Comparison of ENCODE assay signal across 8 mouse cellular contexts in the genomic region with DNA sequence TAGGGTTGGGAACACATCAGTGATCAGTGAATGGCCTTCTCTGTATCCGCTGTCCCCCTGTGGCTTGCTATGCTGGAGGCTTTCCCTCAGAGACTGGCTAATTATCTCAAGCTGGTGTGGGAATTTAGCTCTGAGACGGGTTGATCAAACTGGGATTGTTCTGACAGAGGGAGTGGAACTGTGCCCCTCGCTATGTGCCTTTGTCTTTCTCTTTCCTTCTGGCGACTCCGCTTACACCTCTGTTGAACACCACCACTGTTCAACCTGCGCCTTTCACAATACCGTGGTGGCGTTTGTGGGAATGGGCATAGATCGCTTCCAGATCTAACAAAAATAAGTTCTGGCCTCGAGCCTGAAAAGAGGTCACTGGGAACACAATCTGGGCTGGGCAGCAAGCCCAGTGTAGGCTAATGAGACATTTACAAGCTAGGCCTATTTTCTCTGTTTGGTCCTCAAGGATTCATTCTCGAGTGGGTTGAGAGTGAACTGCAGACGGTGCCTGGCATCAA.
DNase-seq lines count a peak whose midpoint lies in the region; ATAC-seq and TF ChIP-seq lines count a peak whose summit lies in the region.

No protein-coding gene starts in this region.

- H3K27ac ChIP-seq in liver, embryonic 16.5 days (ENCODE audit: low read length) = no peak overlapping the region
- H3K27ac ChIP-seq in gastrocnemius, adult 2 months = peak overlapping the region; percentile 75

- H3K4me3 ChIP-seq in liver, embryonic 16.5 days (ENCODE audit: low read depth, low read length) = no peak overlapping the region
- peak overlapping the region; percentile 41 for H3K4me3 ChIP-seq in gastrocnemius, adult 2 months

- ATAC-seq in liver, embryonic 16.5 days (ENCODE audit: low read depth) = 0 out of 2 replicates have a peak, but pooled peaks have one; percentile 21
- no peak for ATAC-seq in monocyte, adult 5-6 weeks (replicated peaks; ENCODE audit: insufficient number of reproducible peaks, low FRiP score, low TSS enrichment, poor library complexity, severe bottlenecking)

- H3K4me1 ChIP-seq in liver, embryonic 16.5 days (ENCODE audit: control insufficient read depth, low read depth, low read length) = no peaks in the 10 kb centered on the region; the same call in 1 of the 2 replicates

- no peaks in the 10 kb centered on the region for H3K36me3 ChIP-seq in liver, embryonic 16.5 days (ENCODE audit: control insufficient read depth, insufficient read depth)

- no peak overlapping the region for H3K4me2 ChIP-seq in liver, embryonic 16.5 days (ENCODE audit: low read depth, low read length)

- no peaks in the 10 kb centered on the region for H3K27me3 ChIP-seq in liver, embryonic 16.5 days (ENCODE audit: control insufficient read depth, insufficient read depth, low read depth, low read length)

- no peak overlapping the region for H3K9ac ChIP-seq in liver, embryonic 16.5 days (ENCODE audit: low read depth, low read length)

- DNase-seq in liver = no peak
- DNase-seq in cerebellum, adult 8-10 months = peak; percentile 67
- peak; percentile 85 for DNase-seq in gastrocnemius, adult 2 months
- DNase-seq in kidney, postnatal 36 days = peak; percentile 57 to 72
- DNase-seq in lung, postnatal 10 days = peak; percentile 61
- no peak for DNase-seq in embryo, embryonic 11 days

- H3K9me3 ChIP-seq in liver, embryonic 16.5 days (replicated peaks; ENCODE audit: control insufficient read depth, low read length) = no peaks in the 10 kb centered on the region

- intact Hi-C loops in gastrocnemius, adult 2 months (cut with DNase I) = no loop called here

- 74% methylated on average over 12 of the region's 12 CpGs for WGBS in liver, embryonic 16.5 days (ENCODE audit: insufficient replicate concordance)

- TF ChIP-seq CTCF in gastrocnemius, adult 2 months (IDR thresholded peaks at IDR 0.05) = no peak

Comparison
In these comparisons a context has a peak if more than half of its experiments do, and no peak if none do; other contexts are left out.
1. DNase-seq: peak in cerebellum, adult 8-10 months (single experiment), gastrocnemius, adult 2 months (single experiment), kidney, postnatal 36 days (2 of 2) and lung, postnatal 10 days (single experiment); none in liver (single experiment) and embryo, embryonic 11 days (single experiment).